Mouse (Mus musculus) hindbrain, embryonic 13.5 days (tissue): ENCODE results near the gene Sox6. TPM values are rescaled to one million over a fixed set of nuclear protein-coding genes. Genes with fewer than 3 reads are reported as not detected.
"Not testable (repeated sequence)": the region's sequence is repeated elsewhere in the genome, so short reads cannot be mapped to it uniquely, and the experiment has no call there.

Experiments used
- ATAC-seq: fragments of 200-750 bp; cut with Nextera tagmentation; 2 replicates; pipeline ENCODE4 v1.8.0; 2017; ENCODE audit warnings: moderate TSS enrichment; ENCODE audit not compliant: low FRiP score
- H3K27ac ChIP-seq: fragments of 300-500 bp; sonication (generic); 2 replicates; pipeline ENCODE4 v1.5.1; 2015; ENCODE audit warnings: inconsistent platforms, mild to moderate bottlenecking, moderate library complexity
- H3K27me3 ChIP-seq: fragments of 300-500 bp; sonication (generic); 2 replicates; pipeline ENCODE4 v1.6.1; 2015; ENCODE audit warnings: mild to moderate bottlenecking, inconsistent platforms
- H3K36me3 ChIP-seq: fragments of 300-500 bp; sonication (generic); 2 replicates; pipeline ENCODE4 v1.6.1; 2015; ENCODE audit warnings: mild to moderate bottlenecking, inconsistent platforms
- H3K4me1 ChIP-seq: fragments of 300-500 bp; sonication (generic); replicated peaks from 2 replicates; pipeline ENCODE4 v1.6.1; 2015; ENCODE audit warnings: inconsistent platforms
- H3K4me2 ChIP-seq: fragments of 300-500 bp; sonication (generic); 2 replicates; pipeline ENCODE4 v1.6.1; 2015; ENCODE audit warnings: inconsistent platforms, mild to moderate bottlenecking, moderate library complexity
- H3K4me3 ChIP-seq: fragments of 300-500 bp; sonication (generic); 2 replicates; pipeline ENCODE4 v1.5.1; 2015; ENCODE audit warnings: mild to moderate bottlenecking, inconsistent platforms
- H3K9ac ChIP-seq: fragments of 300-500 bp; sonication (generic); 2 replicates; pipeline ENCODE4 v1.6.1; 2015; ENCODE audit warnings: mild to moderate bottlenecking, inconsistent platforms
- H3K9me3 ChIP-seq: fragments of 300-500 bp; sonication (generic); 2 replicates; pipeline ENCODE4 v1.6.1; 2016; ENCODE audit warnings: inconsistent platforms
- WGBS: fragments of 180-500 bp; shearing (Covaris S2); methylation state at CpG from one replicate; pipeline ENCODE4 v1.1.7; 2015; 5-methylcytosine and 5-hydroxymethylcytosine counted together
- polyA plus RNA-seq: library from polyadenylated mRNA; unstranded; fragments of >200 nt; fragmentation: Nextera tagmentation; extraction: Ambion mirVana; gene quantifications from 2 replicates; pipeline ENCODE4 v1.2.1, GENCODE M21; 2015

The Sox6 gene
- polyA plus RNA-seq, 1 experiment from 2014 or later: 42.1 TPM

GRCm38 (mm10) chr7:115606125-115606524 lies 432.5 kb downstream of the Sox6 start:
- H3K27ac ChIP-seq, H3K4me2 ChIP-seq, H3K4me1 ChIP-seq, H3K36me3 ChIP-seq, ATAC-seq, H3K27me3 ChIP-seq, H3K4me3 ChIP-seq, H3K9me3 ChIP-seq, H3K9ac ChIP-seq: not testable (repeated sequence)
- 69% methylated on average over 3 of the region's 3 CpGs for WGBS

GRCm38 (mm10) chr7:115604883-115605282 lies 433.7 kb downstream of the Sox6 start:
- H3K36me3 ChIP-seq: no peaks in the 10 kb centered on the region
- H3K4me1 ChIP-seq: peaks cover 5% of the 10 kb centered on the region
- no peak overlapping the region for H3K9ac ChIP-seq
- whole genome bisulfite sequencing: 42% methylated on average over 7 of the region's 7 CpGs
- H3K4me3 ChIP-seq: no peak overlapping the region
- no peaks in the 10 kb centered on the region for H3K27me3 ChIP-seq
- no peak for ATAC-seq
- H3K27ac ChIP-seq: 0 out of 2 replicates have a peak overlapping the region, but pooled peaks have one; percentile 12
- no peak overlapping the region for H3K4me2 ChIP-seq
- H3K9me3 ChIP-seq: no peaks in the 10 kb centered on the region

- Histone ChIP-seq H3K4me1 (peaks cover 13% of the 10 kb centered on the region), H3K36me3 (no peaks in the 10 kb centered on the region), H3K27me3 (no peaks in the 10 kb centered on the region), H3K9ac (no peak overlapping the region; the same call in 1 of the 2 replicates), H3K27ac (no peak overlapping the region), H3K9me3 (no peaks in the 10 kb centered on the region), H3K4me3 (no peak overlapping the region), H3K4me2 (no peak overlapping the region)
- WGBS: 56% methylated on average over 6 of the region's 6 CpGs
- no peak for ATAC-seq
Measured at GRCm38 (mm10) chr7:115597376-115597775, 441.2 kb downstream of the Sox6 start.

DNA sequence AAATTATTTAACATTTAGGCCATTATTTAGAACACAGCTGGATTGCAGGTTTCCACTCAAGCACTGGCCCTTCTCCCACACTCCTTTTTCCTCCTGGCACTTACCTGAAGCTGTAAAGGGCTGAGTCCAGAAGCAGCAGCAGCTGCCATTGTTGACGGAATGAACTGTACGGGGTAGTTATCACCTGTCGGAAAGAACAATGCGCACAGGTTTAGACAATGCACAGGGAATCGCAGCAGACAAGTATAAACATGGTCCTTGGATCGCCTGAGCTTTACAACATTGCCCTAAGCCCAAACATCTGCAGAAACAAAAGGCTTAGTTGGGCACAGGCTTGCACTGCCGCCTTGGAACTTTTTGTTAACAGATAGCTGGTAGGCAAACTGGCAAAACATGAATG lies 458.1 kb downstream of the Sox6 start:
- no peak for ATAC-seq
- Histone ChIP-seq H3K4me1 (0 out of 2 replicates have a peak, but pooled peaks cover 7% of the 10 kb centered on the region), H3K27ac (no peak overlapping the region), H3K4me2 (no peak overlapping the region), H3K4me3 (no peak overlapping the region), H3K9me3 (no peaks in the 10 kb centered on the region), H3K27me3 (no peaks in the 10 kb centered on the region), H3K9ac (no peak overlapping the region), H3K36me3 (no peaks in the 10 kb centered on the region)
- 78% methylated on average over 7 of the region's 7 CpGs for WGBS

GRCm38 (mm10) chr7:115579826-115580225 lies 458.8 kb downstream of the Sox6 start:
- Histone ChIP-seq H3K9me3 (no peaks in the 10 kb centered on the region), H3K4me2 (no peak overlapping the region), H3K9ac (no peak overlapping the region), H3K4me3 (no peak overlapping the region), H3K27ac (no peak overlapping the region), H3K4me1 (0 out of 2 replicates have a peak, but pooled peaks cover 7% of the 10 kb centered on the region), H3K27me3 (no peaks in the 10 kb centered on the region), H3K36me3 (no peaks in the 10 kb centered on the region)
- no peak for ATAC-seq
- 90% methylated on average over 3 of the region's 3 CpGs for WGBS

GRCm38 (mm10) chr7:115576387-115576786 lies 462.2 kb downstream of the Sox6 start:
- Histone ChIP-seq H3K27me3 (no peaks in the 10 kb centered on the region), H3K27ac (no peak overlapping the region), H3K9ac (no peak overlapping the region), H3K4me2 (no peak overlapping the region), H3K36me3 (no peaks in the 10 kb centered on the region), H3K4me1 (no peaks in the 10 kb centered on the region), H3K9me3 (no peaks in the 10 kb centered on the region), H3K4me3 (no peak overlapping the region)
- ATAC-seq: no peak
- 94% methylated on average over 1 of the region's 1 CpGs for WGBS

DNA sequence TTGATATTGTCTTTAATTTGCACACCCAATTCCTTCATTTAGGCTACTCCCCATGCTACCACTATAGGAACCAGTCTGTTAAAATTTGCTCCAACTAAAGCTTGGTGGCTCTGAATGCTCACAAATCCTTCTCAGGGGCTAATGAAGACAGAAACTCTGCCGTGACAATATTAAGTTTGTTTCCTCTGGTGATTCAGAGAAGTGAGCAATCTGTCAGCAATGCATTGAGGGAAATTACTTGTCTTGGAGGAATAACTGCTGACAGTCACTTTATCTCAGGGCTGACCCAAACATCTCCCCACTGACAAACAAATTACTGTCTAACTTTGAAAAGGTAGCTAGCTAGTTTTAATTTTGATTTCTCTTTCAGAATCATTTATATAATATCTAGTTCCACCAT lies 463.8 kb downstream of the Sox6 start:
- no peak overlapping the region for H3K4me2 ChIP-seq
- no peaks in the 10 kb centered on the region for H3K36me3 ChIP-seq
- no peak for ATAC-seq
- H3K4me3 ChIP-seq: no peak overlapping the region
- WGBS: 39% methylated on average over 1 of the region's 1 CpGs
- H3K9me3 ChIP-seq: no peaks in the 10 kb centered on the region
- H3K4me1 ChIP-seq: no peaks in the 10 kb centered on the region
- no peaks in the 10 kb centered on the region for H3K27me3 ChIP-seq
- H3K9ac ChIP-seq: no peak overlapping the region
- no peak overlapping the region for H3K27ac ChIP-seq

DNA sequence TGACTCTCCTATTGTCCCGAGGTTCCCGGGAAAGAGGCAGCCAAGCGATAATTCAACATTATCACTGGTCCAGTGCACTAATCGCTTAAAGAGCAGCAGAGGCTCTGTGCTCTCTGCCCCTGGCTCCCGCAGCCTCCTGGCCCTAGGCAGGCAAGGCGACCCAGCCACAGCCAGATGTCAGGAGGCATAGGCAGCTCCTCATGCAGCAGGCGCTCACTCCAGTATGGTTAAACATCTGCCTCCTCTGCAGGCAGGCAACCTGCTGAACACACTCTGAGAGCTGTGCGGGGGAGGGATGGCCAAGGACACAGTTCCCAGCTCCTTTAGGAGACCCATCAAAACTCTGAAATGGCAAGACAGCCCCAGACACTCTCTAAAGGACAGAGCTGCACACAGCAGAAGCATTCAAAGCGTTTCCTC lies 469.8 kb downstream of the Sox6 start:
- WGBS: 8% methylated on average over 9 of the region's 9 CpGs
- H3K4me3 ChIP-seq: peak overlapping the region; percentile 25
- 0 out of 2 replicates have a peak, but pooled peaks cover 4% of the 10 kb centered on the region for H3K27me3 ChIP-seq
- no peaks in the 10 kb centered on the region for H3K9me3 ChIP-seq
- H3K4me1 ChIP-seq: peaks cover 31% of the 10 kb centered on the region
- no peaks in the 10 kb centered on the region for H3K36me3 ChIP-seq
- peak overlapping the region; percentile 58 for H3K4me2 ChIP-seq
- peak; percentile 61 for ATAC-seq
- H3K9ac ChIP-seq: peak overlapping the region; percentile 31; the same call in 1 of the 2 replicates
- peak overlapping the region; percentile 53 for H3K27ac ChIP-seq

DNA sequence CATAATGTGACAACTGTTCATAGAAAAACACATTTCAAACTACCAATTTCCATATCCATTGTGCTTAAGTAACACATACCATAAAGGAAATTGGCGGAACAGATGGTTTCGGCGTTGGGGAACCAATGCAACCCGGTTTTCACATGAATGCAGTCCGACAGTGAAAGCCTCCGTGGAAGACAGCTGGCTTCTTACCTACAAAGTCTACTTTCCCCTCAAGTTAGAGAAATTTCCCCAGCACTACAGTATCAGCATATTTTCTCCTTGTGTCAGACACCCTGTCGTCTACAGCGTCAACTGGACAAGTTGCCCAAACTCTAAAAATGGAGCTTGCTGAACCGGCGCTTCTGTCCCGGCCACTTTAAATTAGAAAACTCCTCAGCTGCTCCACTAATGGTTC lies 470.3 kb downstream of the Sox6 start:
- Histone ChIP-seq H3K4me2 (peak overlapping the region; percentile 58), H3K4me3 (peak overlapping the region; percentile 25), H3K9me3 (no peaks in the 10 kb centered on the region), H3K36me3 (no peaks in the 10 kb centered on the region), H3K27me3 (0 out of 2 replicates have a peak, but pooled peaks cover 4% of the 10 kb centered on the region), H3K4me1 (peaks cover 33% of the 10 kb centered on the region), H3K27ac (no peak overlapping the region), H3K9ac (no peak overlapping the region; the same call in 1 of the 2 replicates)
- WGBS: 23% methylated on average over 11 of the region's 11 CpGs
- no peak for ATAC-seq

GRCm38 (mm10) chr7:115566818-115567217 lies 471.8 kb downstream of the Sox6 start:
- Histone ChIP-seq H3K27ac (no peak overlapping the region), H3K4me1 (peaks cover 33% of the 10 kb centered on the region), H3K4me3 (no peak overlapping the region), H3K36me3 (no peaks in the 10 kb centered on the region), H3K9ac (no peak overlapping the region), H3K4me2 (no peak overlapping the region), H3K27me3 (0 out of 2 replicates have a peak, but pooled peaks cover 4% of the 10 kb centered on the region), H3K9me3 (no peaks in the 10 kb centered on the region)
- ATAC-seq: no peak
- WGBS: 95% methylated on average over 2 of the region's 2 CpGs

GRCm38 (mm10) chr7:115565060-115565426 lies 473.6 kb downstream of the Sox6 start:
- ATAC-seq: no peak
- H3K4me3 ChIP-seq: no peak overlapping the region
- no peaks in the 10 kb centered on the region for H3K9me3 ChIP-seq
- H3K9ac ChIP-seq: no peak overlapping the region
- H3K27me3 ChIP-seq: 0 out of 2 replicates have a peak, but pooled peaks cover 4% of the 10 kb centered on the region
- peaks cover 33% of the 10 kb centered on the region for H3K4me1 ChIP-seq
- no peak overlapping the region for H3K4me2 ChIP-seq
- no peak overlapping the region for H3K27ac ChIP-seq
- WGBS: 55% methylated on average over 5 of the region's 5 CpGs
- H3K36me3 ChIP-seq: no peaks in the 10 kb centered on the region

- Histone ChIP-seq H3K4me3 (no peak overlapping the region), H3K9ac (no peak overlapping the region), H3K36me3 (no peaks in the 10 kb centered on the region), H3K27ac (peak overlapping the region; percentile 62; the same call in 1 of the 2 replicates), H3K4me2 (no peak overlapping the region), H3K27me3 (0 out of 2 replicates have a peak, but pooled peaks cover 4% of the 10 kb centered on the region), H3K9me3 (no peaks in the 10 kb centered on the region), H3K4me1 (peaks cover 33% of the 10 kb centered on the region)
- ATAC-seq: no peak
- 16% methylated on average over 6 of the region's 6 CpGs for WGBS
Measured at GRCm38 (mm10) chr7:115564359-115565059, 474.1 kb downstream of the Sox6 start.

DNA sequence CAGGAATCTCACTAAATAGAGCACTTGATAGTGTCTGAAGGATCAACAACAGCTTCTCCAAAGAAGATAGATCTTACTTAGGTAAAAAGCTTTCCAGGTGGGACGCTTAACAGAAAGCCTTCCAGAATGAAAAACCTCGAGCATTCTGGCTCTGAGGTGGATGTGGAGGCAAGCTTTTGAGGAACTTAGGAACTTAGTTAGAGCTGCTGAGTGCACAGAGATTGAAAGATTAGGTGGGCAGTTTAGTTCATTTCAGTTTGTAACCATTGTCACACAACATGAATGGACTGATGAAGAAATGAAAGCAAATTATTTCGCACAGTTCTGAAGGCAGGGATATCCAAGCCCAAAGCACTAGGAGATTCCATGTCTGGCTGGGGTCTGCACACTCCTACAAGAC lies 481.9 kb downstream of the Sox6 start:
- Histone ChIP-seq H3K4me1 (no peaks in the 10 kb centered on the region), H3K4me3 (no peak overlapping the region), H3K9me3 (no peaks in the 10 kb centered on the region), H3K36me3 (no peaks in the 10 kb centered on the region), H3K4me2 (no peak overlapping the region), H3K27ac (no peak overlapping the region), H3K9ac (no peak overlapping the region), H3K27me3 (no peaks in the 10 kb centered on the region)
- ATAC-seq: no peak
- WGBS: 89% methylated on average over 3 of the region's 3 CpGs
